Mouse (Mus musculus) cortical plate, adult 2 months (tissue): ENCODE results near the gene 1600014C23Rik.

Experiments used
- CTCF ChIP-seq: fragments of 200-500 bp; IDR thresholded peaks from 2 replicates; pipeline ENCODE4 v1.5.1; 2011; ENCODE audit warnings: mild to moderate bottlenecking, control low read depth, low read length; ENCODE audit not compliant: insufficient read depth; ENCODE audit errors: extremely low read depth
- POLR2A ChIP-seq: fragments of 200-500 bp; IDR thresholded peaks from 2 replicates; pipeline ENCODE4 v1.6.1; 2011; ENCODE audit warnings: mild to moderate bottlenecking, low read length, control low read depth; ENCODE audit not compliant: insufficient read depth; ENCODE audit errors: extremely low read depth

DNA sequence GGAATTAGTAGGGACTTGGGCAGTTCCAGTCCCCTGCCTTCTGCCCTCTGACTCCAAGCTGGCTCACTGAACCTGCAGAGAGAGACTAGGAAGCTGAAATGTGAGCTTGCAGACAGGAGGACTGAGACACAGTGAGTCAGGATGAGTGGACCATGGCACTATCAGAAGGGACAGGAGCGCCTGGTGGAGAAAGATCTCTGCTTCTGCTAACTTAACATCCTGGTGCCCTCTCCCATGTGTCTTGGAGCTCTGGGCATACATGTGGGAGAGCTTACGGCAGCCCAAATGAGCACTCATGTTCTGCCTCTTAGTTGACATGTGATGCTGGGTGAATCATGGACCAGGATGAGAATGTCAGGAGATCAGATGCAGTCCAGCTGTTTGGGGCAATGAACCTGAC, 12.0 kb upstream of the 1600014C23Rik start:
- TF ChIP-seq POLR2A, result no peak
- no peak for TF ChIP-seq CTCF
